Mouse (Mus musculus) embryonic fibroblast, embryonic 13.5 days (primary cell): ENCODE measurements around the gene Dctpp1.
A peak's percentile ranks its signal among the peaks of the same experiment; 100 is the strongest.

Experiments used
- CTCF ChIP-seq: IDR thresholded peaks from 2 replicates; pipeline ENCODE4 v1.5.1; 2011; ENCODE audit warnings: mild to moderate bottlenecking, control low read depth, low read length, moderate library complexity, borderline replicate concordance; ENCODE audit not compliant: insufficient read depth
- POLR2A ChIP-seq: IDR thresholded peaks from 2 replicates; pipeline ENCODE4 v1.6.1; 2011; ENCODE audit warnings: low read depth, mild to moderate bottlenecking, control low read depth, low read length, moderate library complexity

- TF ChIP-seq CTCF (no peak), POLR2A (peak; percentile 34; the same call in 1 of the 2 replicates)
Observed at GRCm38 (mm10) chr7:127253821-127254769, 6.4 kb downstream of the Dctpp1 start.
